ENCODE assay signal across 8 mouse cellular contexts in the genomic region with DNA sequence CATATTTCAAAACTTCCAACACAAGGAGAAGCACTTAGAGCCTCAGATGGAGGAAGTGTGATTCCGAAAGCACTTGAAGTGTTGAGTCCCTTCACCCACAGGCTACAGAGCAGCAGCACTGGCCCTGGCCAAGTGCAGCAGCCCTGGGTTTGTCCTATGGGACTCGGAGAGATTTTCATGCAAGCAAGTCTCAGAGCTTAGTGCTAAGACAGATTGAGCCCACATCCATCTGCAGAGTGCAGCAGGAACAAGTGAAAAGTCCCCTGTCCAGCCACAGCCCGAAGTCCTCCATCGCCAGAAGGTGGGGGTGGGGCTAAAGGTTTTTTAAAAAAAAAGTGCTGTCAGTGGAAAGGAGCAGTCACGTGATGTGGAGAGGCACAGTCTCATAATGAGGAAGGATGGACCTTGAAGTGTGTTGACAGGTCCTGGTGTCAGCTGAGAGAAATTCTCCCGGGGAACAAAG.
DNase-seq lines count a peak whose midpoint lies in the region; ATAC-seq and TF ChIP-seq lines count a peak whose summit lies in the region.

No protein-coding gene starts in this region.

- peak overlapping the region; percentile 65; the same call in 1 of the 2 replicates for H3K27ac ChIP-seq in lung, embryonic 15.5 days
- peak overlapping the region; percentile 92 for H3K27ac ChIP-seq in forebrain, embryonic 13.5 days
- no peak overlapping the region for H3K27ac ChIP-seq in limb, embryonic 14.5 days (replicated peaks; ENCODE audit: low read depth, low read length)

- H3K9me3 ChIP-seq in lung, embryonic 15.5 days = no peaks in the 10 kb centered on the region
- no peaks in the 10 kb centered on the region for H3K9me3 ChIP-seq in forebrain, embryonic 13.5 days (replicated peaks)
- H3K9me3 ChIP-seq in limb, embryonic 14.5 days (ENCODE audit: control insufficient read depth, low read length) = no peaks in the 10 kb centered on the region

- no peak for ATAC-seq in lung, embryonic 15.5 days (ENCODE audit: borderline replicate concordance, extremely low read depth, low FRiP score, low TSS enrichment)
- peak; percentile 44 for ATAC-seq in forebrain, embryonic 13.5 days
- peak; percentile 3; the same call in 1 of the 2 replicates for ATAC-seq in limb, embryonic 14.5 days (ENCODE audit: low FRiP score, low read depth)

- WGBS in lung, embryonic 15.5 days = 30% methylated on average over 6 of the region's 6 CpGs
- WGBS in forebrain, embryonic 13.5 days = 18% methylated on average over 6 of the region's 6 CpGs
- WGBS in limb, embryonic 14.5 days = 53% methylated on average over 6 of the region's 6 CpGs

- peaks cover 22% of the 10 kb centered on the region for H3K36me3 ChIP-seq in lung, embryonic 15.5 days
- H3K36me3 ChIP-seq in forebrain, embryonic 13.5 days (ENCODE audit: poor library complexity, severe bottlenecking) = peaks cover 43% of the 10 kb centered on the region
- peaks cover 20% of the 10 kb centered on the region for H3K36me3 ChIP-seq in limb, embryonic 14.5 days (ENCODE audit: control insufficient read depth, insufficient read depth, low read length)

- no peak for TF ChIP-seq POLR2A in limb, embryonic 14.5 days (IDR thresholded peaks at IDR 0.05; ENCODE audit: borderline replicate concordance, extremely low read depth, insufficient read depth, insufficient read length)

- no peak for DNase-seq in lung, postnatal 14 days
- DNase-seq in limb, embryonic 14.5 days (ENCODE audit: low spot score) = no peak
- DNase-seq in retina, embryonic 14.5 days (ENCODE audit: low spot score) = peak; percentile 85
- DNase-seq in thymus, postnatal 4 days = no peak
- no peak for DNase-seq in ovary, postnatal 10 days (ENCODE audit: low spot score)
- no peak for DNase-seq in adrenal gland, postnatal 10 days

- peaks cover 47% of the 10 kb centered on the region for H3K4me1 ChIP-seq in lung, embryonic 15.5 days
- H3K4me1 ChIP-seq in forebrain, embryonic 13.5 days = peaks cover 57% of the 10 kb centered on the region
- peaks cover 33% of the 10 kb centered on the region for H3K4me1 ChIP-seq in limb, embryonic 14.5 days (ENCODE audit: control insufficient read depth, insufficient read depth, low read length)

- H3K4me3 ChIP-seq in lung, embryonic 15.5 days = no peak overlapping the region
- H3K4me3 ChIP-seq in forebrain, embryonic 13.5 days = no peak overlapping the region
- no peak overlapping the region for H3K4me3 ChIP-seq in limb, embryonic 14.5 days (replicated peaks; ENCODE audit: low read length)

- no peak overlapping the region for H3K4me2 ChIP-seq in lung, embryonic 15.5 days
- H3K4me2 ChIP-seq in forebrain, embryonic 13.5 days = peak overlapping the region; percentile 26; the same call in 1 of the 2 replicates
- no peak overlapping the region for H3K4me2 ChIP-seq in limb, embryonic 14.5 days (replicated peaks; ENCODE audit: low read depth, low read length, severe bottlenecking)

- H3K27me3 ChIP-seq in lung, embryonic 15.5 days = no peaks in the 10 kb centered on the region
- no peaks in the 10 kb centered on the region for H3K27me3 ChIP-seq in forebrain, embryonic 13.5 days
- no peaks in the 10 kb centered on the region for H3K27me3 ChIP-seq in limb, embryonic 14.5 days (ENCODE audit: control insufficient read depth, insufficient read depth, low read length)

- no peak overlapping the region for H3K9ac ChIP-seq in lung, embryonic 15.5 days
- H3K9ac ChIP-seq in forebrain, embryonic 13.5 days = 0 out of 2 replicates have a peak overlapping the region, but pooled peaks have one; percentile 39
- H3K9ac ChIP-seq in limb, embryonic 14.5 days (ENCODE audit: low read depth, low read length, severe bottlenecking) = no peak overlapping the region
